Mouse (Mus musculus) 3134 (cell line): ENCODE data around the gene Herpud1.
"Not testable (repeated sequence)": the region's sequence is repeated elsewhere in the genome, so short reads cannot be mapped to it uniquely, and the experiment has no call there.

Source experiments
- DNase-seq: peaks from one replicate; pipeline ENCODE4 v3.0.0-alpha.2; 2011; ENCODE audit warnings: low spot score; ENCODE audit not compliant: insufficient read length; ENCODE audit errors: extremely low read depth

Gene Herpud1

GRCm38 (mm10) chr8:94399361-94399953, 13.2 kb downstream of the Herpud1 start:
- no peak for DNase-seq

GRCm38 (mm10) chr8:94399957-94400356, 13.7 kb downstream of the Herpud1 start:
- DNase-seq, result not testable (repeated sequence)

- DNase-seq, result no peak
Observed at GRCm38 (mm10) chr8:94408443-94409080, 22.3 kb downstream of the Herpud1 start.

- no peak for DNase-seq
Observed at GRCm38 (mm10) chr8:94409523-94409922, 23.3 kb downstream of the Herpud1 start.

- DNase-seq, result no peak
Observed at GRCm38 (mm10) chr8:94412518-94412917, 26.3 kb downstream of the Herpud1 start.

- no peak for DNase-seq
Observed at GRCm38 (mm10) chr8:94413509-94413908, 27.3 kb downstream of the Herpud1 start.

GRCm38 (mm10) chr8:94415218-94415617, 29.0 kb downstream of the Herpud1 start:
- no peak for DNase-seq

GRCm38 (mm10) chr8:94418017-94418416, 31.8 kb downstream of the Herpud1 start:
- no peak for DNase-seq

- no peak for DNase-seq
Observed at GRCm38 (mm10) chr8:94422270-94422669, 36.0 kb downstream of the Herpud1 start.

GRCm38 (mm10) chr8:94427953-94428352, 41.7 kb downstream of the Herpud1 start:
- DNase-seq, result no peak

GRCm38 (mm10) chr8:94428420-94428819, 42.2 kb downstream of the Herpud1 start:
- no peak for DNase-seq

GRCm38 (mm10) chr8:94429376-94429775, 43.1 kb downstream of the Herpud1 start:
- DNase-seq, result no peak

GRCm38 (mm10) chr8:94432212-94432611, 46.0 kb downstream of the Herpud1 start:
- no peak for DNase-seq

GRCm38 (mm10) chr8:94433981-94434466, 47.8 kb downstream of the Herpud1 start, which contains the start of gene Nlrc5:
Gene Nlrc5 (plus strand): TSS chr8:94434356.
- DNase-seq, result peak; percentile 84

GRCm38 (mm10) chr8:94434958-94435357, 48.7 kb downstream of the Herpud1 start:
- DNase-seq, result no peak

- no peak for DNase-seq
Observed at GRCm38 (mm10) chr8:94435397-94436111, 49.3 kb downstream of the Herpud1 start.

- no peak for DNase-seq
Observed at GRCm38 (mm10) chr8:94436112-94436572, 49.9 kb downstream of the Herpud1 start.

- no peak for DNase-seq
Observed at GRCm38 (mm10) chr8:94436900-94437299, 50.7 kb downstream of the Herpud1 start.

GRCm38 (mm10) chr8:94438659-94439058, 52.4 kb downstream of the Herpud1 start:
- no peak for DNase-seq

- DNase-seq, result no peak
Observed at GRCm38 (mm10) chr8:94439691-94440090, 53.5 kb downstream of the Herpud1 start.

- DNase-seq, result no peak
Observed at GRCm38 (mm10) chr8:94440389-94440788, 54.2 kb downstream of the Herpud1 start.
